Mouse (Mus musculus): ENCODE measurements around the gene Clec2d. TPM values are rescaled to one million over a fixed set of nuclear protein-coding genes. Genes with fewer than 3 reads are reported as not detected.
"Not testable (repeated sequence)": the region's sequence is repeated elsewhere in the genome, so short reads cannot be mapped to it uniquely, and the experiment has no call there.

Clec2d gene
- total RNA-seq, 2 experiments from 2014 or later = 7.3 to 7.4 TPM

DNA sequence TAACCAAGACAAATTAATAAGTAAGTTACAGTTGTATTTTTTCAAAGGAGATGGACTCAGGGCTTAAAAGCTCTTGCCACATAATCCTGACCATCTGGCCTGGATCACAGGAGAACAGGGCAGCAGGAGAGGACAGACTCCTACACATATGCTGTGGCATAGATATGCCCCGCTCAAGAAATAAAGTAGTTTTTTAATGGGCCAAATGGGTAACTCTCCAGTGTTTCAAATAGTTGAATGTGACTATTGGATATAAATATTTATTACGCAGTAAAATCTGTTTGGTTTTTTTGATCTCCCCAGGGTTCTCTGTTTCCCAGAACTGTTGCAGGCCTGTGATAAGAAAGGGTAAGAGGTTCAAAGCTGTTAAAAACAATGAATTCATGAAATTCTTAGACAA is 1.1 kb upstream of the Clec2d start:
- no peak for DNase-seq (ENCODE audit: low spot score in 2 of 2)
- no peak overlapping the region for H3K4me3 ChIP-seq
- no peak for TF ChIP-seq CTCF (conservative IDR thresholded peaks at IDR 0.05)
- H3K27ac ChIP-seq = no peak overlapping the region; the same call in 1 of the 2 replicates

DNA sequence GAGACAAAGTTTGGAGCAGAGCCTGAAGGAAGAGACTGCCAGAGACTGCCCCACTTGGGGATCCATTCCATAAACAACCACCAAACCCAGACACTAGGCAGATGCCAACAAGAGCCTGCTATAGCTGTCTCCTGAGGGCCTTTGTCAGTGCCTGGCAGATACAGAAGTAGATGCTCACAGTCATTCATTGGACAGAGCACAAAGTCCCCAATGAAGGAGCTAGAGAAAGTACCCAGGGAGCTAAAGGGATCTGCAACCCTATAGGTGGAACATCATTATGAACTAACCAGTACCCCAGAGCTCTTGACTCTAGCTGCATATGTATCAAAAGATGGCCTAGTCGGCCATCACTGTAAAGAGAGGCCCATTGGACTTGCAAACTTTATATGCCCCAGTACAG is 584 bp upstream of the Clec2d start:
- not testable (repeated sequence) for DNase-seq (ENCODE audit: low spot score in 2 of 2); H3K4me3 ChIP-seq; H3K27ac ChIP-seq

DNA sequence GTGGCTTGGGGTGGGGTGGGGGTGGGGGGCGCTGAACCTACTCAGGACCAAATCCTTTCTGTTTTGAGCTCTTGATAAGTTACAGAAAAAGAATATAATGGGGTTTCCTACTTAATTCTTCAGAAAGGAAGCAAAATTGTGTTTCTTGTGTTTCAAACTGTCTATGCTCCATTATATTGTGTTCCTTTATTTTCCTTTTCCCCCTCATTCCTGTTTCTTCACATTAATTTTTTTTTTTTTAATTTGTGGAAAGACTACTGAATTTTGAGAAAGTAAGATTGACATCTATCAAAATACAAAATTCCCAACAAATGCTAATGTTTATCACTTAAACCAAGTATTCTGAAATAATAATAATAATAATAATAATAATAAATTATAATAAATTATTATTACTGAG is 834 bp downstream of the Clec2d start:
- Histone ChIP-seq H3K27ac (peak overlapping the region; percentile 90), H3K4me3 (peak overlapping the region; percentile 61)
- DNase-seq (ENCODE audit: low spot score in 2 of 2) = no peak
- no peak for TF ChIP-seq CTCF (conservative IDR thresholded peaks at IDR 0.05)

DNA sequence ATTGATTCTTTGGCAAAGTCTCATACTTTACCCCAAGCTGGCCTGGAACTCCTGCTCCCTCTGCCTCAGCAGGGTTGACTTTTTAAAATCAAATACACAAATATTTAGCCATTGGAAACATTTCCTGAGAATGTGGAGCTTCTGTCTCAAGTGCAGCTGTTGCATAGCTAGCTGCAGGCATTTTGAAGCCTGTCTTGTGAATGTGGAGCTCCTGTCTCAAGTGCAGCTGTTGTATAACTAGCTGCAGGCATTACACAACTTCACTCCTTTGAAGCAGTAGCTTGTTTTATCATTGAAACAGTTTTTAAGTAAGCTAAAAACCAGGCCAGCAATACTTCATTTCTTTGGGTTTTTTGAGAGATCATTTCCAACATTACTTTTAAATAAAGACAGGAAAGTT is 1.3 kb downstream of the Clec2d start:
- DNase-seq (ENCODE audit: low spot score in 2 of 2) = no peak
- Histone ChIP-seq H3K27ac (peak overlapping the region; percentile 90), H3K4me3 (peak overlapping the region; percentile 61)
- TF ChIP-seq CTCF (conservative IDR thresholded peaks at IDR 0.05) = no peak

DNA sequence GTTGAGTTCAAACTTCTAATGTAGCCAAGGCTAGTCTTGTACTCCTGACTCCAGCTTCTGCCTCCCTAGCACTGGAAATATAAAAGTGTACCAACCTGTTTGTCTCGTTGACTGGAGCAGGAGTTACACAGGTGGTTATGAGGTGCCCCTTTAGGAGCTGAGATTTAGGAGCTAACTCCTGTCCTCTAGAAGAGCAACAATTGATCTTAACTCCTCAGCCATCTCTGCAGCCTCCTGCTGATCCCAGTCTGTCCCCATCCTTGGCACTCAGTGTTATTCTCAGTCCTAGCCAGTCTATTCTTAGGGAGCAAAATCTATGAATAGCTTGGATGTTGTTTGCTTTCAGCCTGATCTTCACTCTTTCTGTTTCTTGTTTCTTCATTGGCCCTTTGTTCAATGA is 2.1 kb downstream of the Clec2d start:
- peak overlapping the region; percentile 61 for H3K4me3 ChIP-seq
- no peak for DNase-seq (ENCODE audit: low spot score in 2 of 2)
- peak overlapping the region; percentile 90 for H3K27ac ChIP-seq
- no peak for TF ChIP-seq CTCF (conservative IDR thresholded peaks at IDR 0.05)

DNA sequence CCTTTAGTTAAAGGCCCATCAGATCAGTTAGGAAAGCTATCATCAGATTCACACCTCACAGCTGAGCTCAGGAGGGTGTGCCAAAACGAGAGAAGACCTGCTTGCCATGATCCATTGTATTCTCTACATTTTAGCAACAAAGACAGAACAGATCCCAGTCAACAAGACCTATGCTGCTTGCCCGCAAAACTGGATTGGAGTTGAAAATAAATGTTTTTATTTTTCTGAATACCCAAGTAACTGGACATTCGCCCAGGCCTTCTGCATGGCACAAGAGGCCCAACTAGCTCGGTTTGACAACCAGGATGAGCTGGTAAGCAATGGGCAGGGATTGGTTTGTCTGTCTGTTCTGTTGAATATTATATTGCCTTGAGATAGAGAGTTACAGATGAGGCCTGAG is 3.6 kb downstream of the Clec2d start:
- H3K27ac ChIP-seq; H3K4me3 ChIP-seq; DNase-seq (ENCODE audit: low spot score in 2 of 2): not testable (repeated sequence)

DNA sequence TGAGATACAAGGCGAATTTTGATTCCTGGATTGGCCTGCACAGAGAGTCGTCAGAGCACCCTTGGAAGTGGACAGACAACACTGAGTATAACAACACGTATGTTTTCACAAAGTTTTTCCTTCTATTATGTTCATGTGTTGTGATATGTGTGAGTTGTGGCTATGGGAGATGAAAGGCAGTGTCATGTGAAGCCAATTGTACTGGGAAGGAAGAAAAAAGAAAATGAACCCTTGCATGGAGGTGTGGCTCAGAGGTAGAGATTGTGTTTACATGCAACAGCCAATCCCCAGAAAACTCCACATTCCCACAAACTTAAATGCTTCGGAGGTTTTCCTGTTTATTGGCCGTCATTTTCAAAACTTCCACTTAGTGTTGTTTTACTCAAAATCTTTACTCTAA is 4.4 kb downstream of the Clec2d start:
- Histone ChIP-seq H3K27ac (no peak overlapping the region), H3K4me3 (peak overlapping the region; percentile 8; the same call in 1 of the 2 replicates)
- no peak for DNase-seq (ENCODE audit: low spot score in 2 of 2)
- TF ChIP-seq CTCF (conservative IDR thresholded peaks at IDR 0.05) = no peak

DNA sequence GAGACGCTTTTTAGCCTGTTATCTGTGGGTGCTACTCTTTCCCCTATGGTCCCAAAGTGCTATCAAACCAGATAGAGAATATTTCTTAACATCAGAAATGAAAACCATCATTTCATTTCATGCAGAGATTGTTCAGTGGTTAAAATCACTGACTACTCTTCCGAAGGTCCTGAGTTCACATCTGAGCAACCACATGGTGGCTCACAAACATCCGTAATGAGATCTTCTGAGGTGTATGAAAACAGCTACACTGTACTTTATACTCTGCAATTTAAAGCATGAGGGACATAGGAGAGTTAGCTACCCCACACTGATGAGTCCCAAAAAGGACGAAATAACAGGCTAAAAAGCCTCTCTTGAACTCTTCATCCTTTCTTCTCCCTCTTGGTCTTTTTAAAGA is 5.6 kb downstream of the Clec2d start:
- DNase-seq (ENCODE audit: low spot score in 2 of 2) = no peak
- Histone ChIP-seq H3K4me3 (no peak overlapping the region), H3K27ac (no peak overlapping the region)
- TF ChIP-seq CTCF (conservative IDR thresholded peaks at IDR 0.05) = no peak

DNA sequence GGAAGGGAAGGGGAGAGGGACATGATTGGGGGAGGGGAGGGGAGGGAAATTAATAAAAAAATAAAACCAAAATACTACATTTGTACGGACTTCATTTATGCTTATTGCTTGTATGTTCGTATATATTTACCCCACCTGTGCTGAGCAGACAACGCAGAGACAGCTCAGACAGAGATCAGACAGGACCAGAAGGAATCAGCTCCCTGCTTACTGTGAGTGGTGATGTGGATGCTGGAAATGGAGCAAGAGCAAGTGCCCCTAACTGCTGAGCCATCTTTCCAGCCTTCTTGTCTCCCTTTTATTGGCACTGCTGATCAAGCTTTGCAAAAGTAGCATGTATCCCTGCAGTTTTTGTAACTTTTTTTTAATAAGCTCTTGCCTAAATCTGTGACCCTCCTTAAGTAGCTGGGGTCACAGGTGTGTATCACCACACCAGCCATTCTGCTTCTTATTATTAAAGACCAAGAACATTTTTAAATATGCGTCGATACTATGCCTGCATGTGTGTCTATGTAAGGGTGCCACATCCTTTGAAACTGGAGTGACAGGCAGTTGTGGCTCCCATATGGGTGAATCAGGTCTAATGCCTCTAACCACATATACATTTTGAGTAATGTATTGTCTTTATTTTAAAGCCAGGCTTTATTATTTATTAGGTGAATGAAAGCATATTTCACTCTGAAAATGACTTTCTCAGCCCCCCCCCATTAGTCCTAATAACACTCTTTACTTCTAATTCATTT is 6.2 kb downstream of the Clec2d start:
- TF ChIP-seq CTCF (conservative IDR thresholded peaks at IDR 0.05) = no peak
- no peak overlapping the region for H3K27ac ChIP-seq
- H3K4me3 ChIP-seq = no peak overlapping the region

DNA sequence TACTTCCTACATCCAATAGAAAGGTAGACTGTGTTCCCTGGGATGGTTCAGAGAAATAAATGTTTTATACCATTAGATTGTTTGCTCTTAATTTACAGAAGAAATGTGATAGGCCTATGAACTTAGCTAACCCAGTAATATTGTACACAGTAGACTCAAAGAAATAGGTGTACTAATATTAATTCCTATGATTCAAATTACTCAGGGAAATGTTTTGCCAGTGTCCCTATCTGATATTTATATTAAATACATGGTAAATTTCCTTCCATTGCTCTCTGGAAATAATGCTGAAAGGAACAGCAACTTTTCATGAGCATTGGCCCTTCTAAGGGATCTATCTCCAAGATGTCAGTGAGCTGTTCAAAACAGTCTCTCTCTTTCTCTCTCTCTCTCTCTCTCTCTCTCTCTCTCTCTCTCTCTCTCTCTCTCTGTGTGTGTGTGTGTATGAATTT is 6.8 kb downstream of the Clec2d start:
- no peak for TF ChIP-seq CTCF (conservative IDR thresholded peaks at IDR 0.05)
- no peak for DNase-seq (ENCODE audit: low spot score in 2 of 2)

More for the DNA sequence above, 6.2 kb downstream of the Clec2d start:
- no peak for DNase-seq (ENCODE audit: low spot score in 2 of 2)

DNA sequence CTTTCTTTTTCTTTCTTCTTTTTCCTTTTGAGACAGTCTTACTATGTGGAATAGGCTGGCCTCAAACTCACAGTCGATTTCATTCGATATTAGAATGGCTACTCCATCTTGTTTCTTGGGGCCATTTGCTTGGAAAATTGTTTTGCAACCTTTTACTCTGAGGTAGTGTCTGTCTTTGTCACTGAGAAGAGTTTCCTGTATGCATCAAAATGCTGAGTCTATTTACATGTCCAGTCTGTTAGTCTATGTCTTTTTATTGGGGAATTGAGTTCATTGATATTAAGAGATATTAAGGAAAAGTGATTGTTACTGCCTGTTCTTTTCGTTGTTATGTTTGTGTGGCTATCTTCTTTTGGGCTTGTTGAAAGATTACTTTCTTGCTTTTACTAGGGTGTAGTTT is 7.4 kb downstream of the Clec2d start:
- not testable (repeated sequence) for H3K4me3 ChIP-seq; DNase-seq (ENCODE audit: low spot score in 2 of 2); H3K27ac ChIP-seq

More for the DNA sequence above, 6.8 kb downstream of the Clec2d start:
- Histone ChIP-seq H3K4me3 (no peak overlapping the region), H3K27ac (no peak overlapping the region)

DNA sequence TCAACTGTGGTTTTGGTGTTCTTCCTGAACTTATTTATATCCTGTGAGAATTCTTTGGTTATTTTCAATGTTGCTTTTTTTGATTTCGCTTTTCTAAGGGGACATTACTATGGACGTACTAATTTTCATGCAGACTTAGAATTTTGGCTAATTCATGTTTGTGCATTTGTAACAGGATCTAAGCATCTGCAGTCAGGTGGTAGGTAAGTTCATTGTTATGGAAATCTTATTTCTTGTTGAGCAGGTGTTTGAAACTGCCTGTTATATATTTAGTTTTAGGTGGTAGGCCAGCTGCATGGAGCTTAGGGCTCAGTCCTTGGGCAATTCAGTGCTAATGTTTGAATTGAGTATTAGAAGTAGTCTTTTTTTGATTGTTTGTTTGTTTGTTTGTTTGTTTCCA is 13.0 kb downstream of the Clec2d start:
- Histone ChIP-seq H3K4me3 (no peak overlapping the region), H3K27ac (no peak overlapping the region)
- no peak for DNase-seq (ENCODE audit: low spot score in 2 of 2)
- no peak for TF ChIP-seq CTCF (conservative IDR thresholded peaks at IDR 0.05)

DNA sequence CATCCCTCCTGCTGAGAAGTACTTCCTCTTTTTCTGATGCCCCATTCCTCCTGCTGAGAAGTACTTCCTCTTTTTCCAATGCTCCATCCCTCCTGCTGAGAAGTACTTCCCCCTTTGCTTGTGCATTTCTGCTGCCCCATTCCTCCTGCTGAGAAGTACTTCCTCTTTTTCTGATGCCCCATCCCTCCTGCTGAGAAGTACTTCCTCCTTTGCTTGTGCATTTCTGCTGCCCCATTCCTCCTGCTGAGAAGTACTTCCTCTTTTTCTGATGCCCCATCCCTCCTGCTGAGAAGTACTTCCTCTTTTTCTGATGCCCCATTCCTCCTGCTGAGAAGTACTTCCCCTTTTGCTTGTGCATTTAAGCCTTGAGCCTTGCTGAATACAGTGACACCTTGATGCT is 19.7 kb downstream of the Clec2d start:
- not testable (repeated sequence) for H3K27ac ChIP-seq; H3K4me3 ChIP-seq; DNase-seq (ENCODE audit: low spot score in 2 of 2)

DNA sequence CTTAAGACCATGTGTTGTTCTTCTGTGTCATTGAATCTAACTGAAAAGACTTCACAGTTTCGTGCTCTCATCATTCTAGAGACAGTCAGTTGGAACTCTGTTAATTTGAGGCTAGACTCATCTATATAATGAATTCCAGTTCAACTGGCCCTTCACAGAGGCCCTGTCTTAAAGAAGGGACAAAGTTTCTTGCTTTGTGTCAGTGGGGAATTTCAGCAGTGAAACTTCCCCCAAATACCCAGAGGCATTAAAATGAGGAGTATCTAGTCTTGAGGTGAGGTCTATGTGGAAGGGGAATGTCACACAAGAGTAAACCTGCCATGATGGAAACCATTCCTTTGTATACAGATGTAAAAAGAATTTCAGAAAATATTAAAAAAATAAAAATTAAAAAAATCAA is 21.9 kb downstream of the Clec2d start:
- no peak for TF ChIP-seq CTCF (conservative IDR thresholded peaks at IDR 0.05)
- DNase-seq (ENCODE audit: low spot score in 2 of 2) = no peak
- Histone ChIP-seq H3K27ac (no peak overlapping the region), H3K4me3 (no peak overlapping the region)
